Mouse (Mus musculus) neutrophil, adult 59 days (primary cell): ENCODE measurements around the gene Cct2. TPM values are rescaled to one million over a fixed set of nuclear protein-coding genes. Genes with fewer than 3 reads are reported as not detected.

ENCODE experiments used
- total RNA-seq, 2 experiments: library from RNA; stranded (reverse); gene quantifications; 1 replicate in 1 of 2; 2 replicates in 1 of 2; pipeline ENCODE4 v1.2.4; 2023

Gene Cct2
- 100 to 1,000 TPM in 1 of 2 experiments, 10 to 100 TPM in 1; 95.5 to 111 TPM for total RNA-seq

GRCm38 (mm10) chr10:117063254-117064021 lies at the start of gene Cct2:
Cct2 (minus strand) TSS chr10:117063814.

GRCm38 (mm10) chr10:117045175-117046056 lies 18.2 kb downstream of the Cct2 start, which contains the start of gene Lrrc10:
Lrrc10 (plus strand) TSS chr10:117045341.

Other genes starting within 250 kb of the Cct2 start
- not detected for gene Myrfl, start 166.9 kb downstream of the Cct2 start, total RNA-seq
- gene Rab3ip, start 113.0 kb downstream of the Cct2 start, total RNA-seq, result 1 to 10 TPM; 7.3 to 8.6 TPM
- not detected for gene Gm10271, start 91.2 kb downstream of the Cct2 start, total RNA-seq
- not detected for gene Best3, start 77.5 kb downstream of the Cct2 start, total RNA-seq
- gene Lrrc10, start 18.5 kb downstream of the Cct2 start, total RNA-seq, result not detected
- gene Frs2, start 84.7 kb upstream of the Cct2 start, total RNA-seq, result 10 to 100 TPM; 15.7 to 16.3 TPM
- gene Yeats4, start 160.7 kb upstream of the Cct2 start, total RNA-seq, result 10 to 100 TPM; 42.9 to 53.1 TPM
- not detected for gene 9530003J23Rik, start 174.9 kb upstream of the Cct2 start, total RNA-seq
- over 10,000 TPM; 14,038 to 15,289 TPM for gene Lyz2, start 218.5 kb upstream of the Cct2 start, total RNA-seq
- gene Lyz1, start 229.1 kb upstream of the Cct2 start, total RNA-seq, result 1,000 to 10,000 TPM; 1,817 to 1,846 TPM